Mouse (Mus musculus) central nervous system, embryonic 18 days (tissue): ENCODE measurements around the gene Cox17. TPM values are rescaled to one million over a fixed set of nuclear protein-coding genes. Genes with fewer than 3 reads are reported as not detected.

Experiments
- polyA plus RNA-seq: library from polyadenylated mRNA; depleted of rRNA; stranded (reverse); fragments of >200 nt; gene quantifications from 2 replicates; pipeline ENCODE4 v1.2.3, GENCODE M21; 2012; rRNA removed

The Cox17 gene
- polyA plus RNA-seq, result 82.8 and 82.9 TPM in 2 replicates

DNA sequence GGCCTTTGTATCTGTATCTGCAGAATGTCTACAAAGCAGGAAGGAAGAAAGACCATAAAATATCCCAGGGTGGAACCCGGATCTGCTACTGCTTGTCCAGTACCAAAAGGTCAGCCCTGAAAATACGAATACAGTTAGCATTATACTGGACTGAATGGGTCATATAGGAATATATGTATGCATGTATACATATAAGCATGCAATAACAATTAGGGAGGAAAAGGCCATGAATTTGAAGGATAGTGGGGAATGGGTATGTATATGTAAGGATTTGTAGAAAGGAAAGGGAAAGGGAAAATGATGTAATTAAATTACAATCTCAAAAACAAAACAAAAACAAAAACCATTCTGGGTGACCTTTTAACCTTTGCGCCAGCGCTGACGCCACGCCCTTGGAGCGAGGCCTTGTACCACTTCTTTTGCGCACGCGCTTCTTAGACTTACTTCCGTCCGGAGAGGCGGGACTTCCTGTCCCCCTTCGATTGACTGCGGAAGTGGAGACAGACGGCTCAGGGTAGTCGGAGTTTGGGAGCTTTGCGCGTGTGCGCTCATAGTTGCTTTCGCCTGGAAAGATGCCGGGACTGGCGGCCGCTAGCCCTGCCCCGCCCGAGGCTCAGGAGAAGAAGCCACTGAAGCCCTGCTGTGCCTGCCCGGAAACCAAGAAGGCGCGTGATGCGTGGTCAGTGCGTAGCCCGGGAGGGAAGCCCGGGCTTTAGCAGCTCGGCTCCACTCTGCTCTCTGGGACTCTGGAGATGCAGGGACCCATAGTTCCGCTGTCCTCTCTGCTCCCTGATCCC, at the start of gene Cox17, which contains the start of gene Gm21987:
TSS of gene Cox17 (plus strand) at position 463 of the 797 bp plus-strand sequence.
TSS of gene Gm21987 (plus strand) at position 512 of the 797 bp plus-strand sequence.

DNA sequence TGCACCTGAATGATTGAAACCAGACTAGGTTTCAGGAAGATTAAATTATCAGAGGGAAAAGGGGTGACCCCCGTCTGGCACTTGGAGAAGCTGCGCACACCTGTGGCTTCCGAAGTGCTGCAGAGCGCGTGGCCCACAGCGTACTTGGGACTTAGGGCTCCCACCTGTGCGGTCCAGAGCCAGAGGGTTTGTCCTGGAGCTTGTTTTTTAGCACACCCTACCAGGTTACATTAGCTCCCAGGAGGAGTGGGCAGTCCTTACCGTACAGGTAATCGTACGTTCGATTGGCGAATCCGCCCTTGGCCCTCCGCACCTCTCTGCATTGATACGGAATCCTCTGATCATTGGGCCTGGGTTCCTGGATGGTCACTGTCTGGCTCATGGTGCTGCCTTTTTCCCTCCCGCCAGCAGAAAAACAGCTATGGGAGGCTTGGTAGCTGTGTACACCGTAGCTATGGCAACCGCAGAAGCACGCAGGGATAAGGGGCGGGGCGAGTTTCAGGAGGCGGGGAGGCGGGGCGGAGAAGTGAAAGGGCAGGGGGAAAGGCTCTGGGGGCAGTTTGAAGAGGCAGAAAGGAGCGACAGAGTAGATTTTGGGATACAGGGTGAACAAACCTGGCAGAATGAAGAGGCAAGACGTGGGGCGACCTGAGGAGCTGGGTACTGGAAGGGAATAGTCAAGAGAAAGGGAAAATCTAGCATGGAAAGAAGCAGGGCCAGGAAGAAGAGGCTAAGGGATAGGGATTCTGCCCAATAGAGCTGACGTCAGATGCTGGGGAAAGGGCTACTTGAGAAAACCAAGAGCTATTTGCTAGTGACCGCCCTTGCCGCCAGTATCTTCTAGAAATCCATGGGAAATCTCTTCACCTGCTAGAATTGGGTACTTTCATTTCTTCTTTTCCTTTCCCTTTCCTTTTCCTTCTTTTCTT, 5.1 kb upstream of the Cox17 start, which contains the start of gene Maats1:
TSS of gene Maats1 (minus strand) at position 748 of the 929 bp plus-strand sequence.

DNA sequence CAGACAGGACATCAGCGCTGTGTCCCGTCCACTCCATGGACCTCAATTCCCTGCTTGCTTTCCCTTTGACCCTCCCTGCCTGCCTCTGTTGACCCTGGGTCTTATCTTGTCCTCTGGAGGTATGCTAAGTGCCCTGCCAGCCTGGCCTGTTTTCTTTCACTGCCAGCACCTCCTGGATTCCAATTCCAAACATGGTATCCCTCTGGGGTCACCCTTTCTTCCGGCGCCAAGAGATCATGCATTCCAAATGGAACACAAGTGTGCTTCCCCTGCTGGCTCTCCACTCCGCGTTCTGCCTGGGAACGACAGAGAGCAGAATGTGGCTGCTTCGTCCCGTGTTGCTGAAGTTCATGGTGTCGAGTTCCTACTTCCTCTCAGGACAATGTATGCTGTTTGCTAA, 15.1 kb downstream of the Cox17 start, which contains the start of gene Popdc2:
TSS of gene Popdc2 (plus strand) at position 277 of the 400 bp plus-strand sequence.

Other genes starting within 250 kb of the Cox17 start
- gene Nr1i2, start 52.2 kb upstream of the Cox17 start, polyA plus RNA-seq, result not detected in 2 replicates
- 1.0 and 1.3 TPM in 2 replicates for gene Maats1, start 4.8 kb upstream of the Cox17 start, polyA plus RNA-seq
- gene Gm21987, start within 50 bp of the Cox17 start, polyA plus RNA-seq, result not detected in 2 replicates
- gene Popdc2, start 15.2 kb downstream of the Cox17 start, polyA plus RNA-seq, result 0.76 and 0.94 TPM in 2 replicates
- gene Pla1a, start 86.2 kb downstream of the Cox17 start, polyA plus RNA-seq, result 0.78 and 2.5 TPM in 2 replicates
- 61.2 and 64.9 TPM in 2 replicates for gene Adprh, start 105.7 kb downstream of the Cox17 start, polyA plus RNA-seq
- gene Cd80, start 108.6 kb downstream of the Cox17 start, polyA plus RNA-seq, result 0.53 and 0.87 TPM in 2 replicates
- 16.5 and 18.9 TPM in 2 replicates for gene Timmdc1, start 175.7 kb downstream of the Cox17 start, polyA plus RNA-seq
- 53.7 and 56.0 TPM in 2 replicates for gene Poglut1, start 203.3 kb downstream of the Cox17 start, polyA plus RNA-seq
- 56.6 and 61.0 TPM in 2 replicates for gene Tmem39a, start 211.7 kb downstream of the Cox17 start, polyA plus RNA-seq